Mouse (Mus musculus) spleen, adult 2 months (tissue): Measurements from ENCODE around the gene March5. TPM values are rescaled to one million over a fixed set of nuclear protein-coding genes. Genes with fewer than 3 reads are reported as not detected.
"Not testable (repeated sequence)": the region's sequence is repeated elsewhere in the genome, so short reads cannot be mapped to it uniquely, and the experiment has no call there.

ENCODE experiments used
- DNase-seq, 2 experiments: peaks; one replicate each; pipeline versions ENCODE4 v3.0.0 to v3.0.0-alpha.2; 2012 to 2021; ENCODE audit warnings: low spot score in 2 of 2, low read depth in 1 of 2
- H3K27ac ChIP-seq: fragments of 200-500 bp; 2 replicates; pipeline ENCODE4 v1.5.1; 2012; ENCODE audit warnings: low read length, inconsistent platforms; ENCODE audit not compliant: insufficient read depth
- H3K27me3 ChIP-seq: fragments of 200-500 bp; 2 replicates; pipeline ENCODE4 v1.6.1; 2012; ENCODE audit warnings: mild to moderate bottlenecking, moderate library complexity, low read length, inconsistent platforms; ENCODE audit not compliant: control insufficient read depth, insufficient read depth
- H3K36me3 ChIP-seq: fragments of 200-500 bp; 2 replicates; pipeline ENCODE4 v1.6.1; 2012; ENCODE audit warnings: mild to moderate bottlenecking, low read length, inconsistent platforms; ENCODE audit not compliant: control insufficient read depth, insufficient read depth
- H3K4me1 ChIP-seq: fragments of 200-500 bp; 2 replicates; pipeline ENCODE4 v1.6.1; 2011; ENCODE audit warnings: inconsistent platforms; ENCODE audit not compliant: control insufficient read depth, insufficient read depth, insufficient read length
- H3K4me3 ChIP-seq: fragments of 200-500 bp; 2 replicates; pipeline ENCODE4 v1.5.1; 2011; ENCODE audit warnings: mild to moderate bottlenecking, inconsistent platforms; ENCODE audit not compliant: insufficient read depth, insufficient read length; ENCODE audit errors: extremely low read depth
- CTCF ChIP-seq: fragments of 200-500 bp; IDR thresholded peaks from 2 replicates; pipeline ENCODE4 v1.5.1; 2011; ENCODE audit warnings: mild to moderate bottlenecking, inconsistent platforms; ENCODE audit not compliant: insufficient read depth, insufficient read length, insufficient replicate concordance; ENCODE audit errors: extremely low read depth
- POLR2A ChIP-seq: fragments of 200-500 bp; IDR thresholded peaks from 2 replicates; pipeline ENCODE4 v1.6.1; 2011; ENCODE audit warnings: low read depth, low read length, inconsistent platforms
- WGBS: fragments of 180-500 bp; shearing (Covaris S2); methylation state at CpG from one replicate; pipeline ENCODE4 v1.1.7; 2018; 5-methylcytosine and 5-hydroxymethylcytosine counted together
- polyA plus RNA-seq: library from polyadenylated mRNA; depleted of rRNA; stranded (reverse); fragments of >200 nt; gene quantifications from 2 replicates; pipeline ENCODE4 v1.2.3, GENCODE M21; 2012

March5 gene
- polyA plus RNA-seq, 1 experiment, result 21.2 TPM

DNA sequence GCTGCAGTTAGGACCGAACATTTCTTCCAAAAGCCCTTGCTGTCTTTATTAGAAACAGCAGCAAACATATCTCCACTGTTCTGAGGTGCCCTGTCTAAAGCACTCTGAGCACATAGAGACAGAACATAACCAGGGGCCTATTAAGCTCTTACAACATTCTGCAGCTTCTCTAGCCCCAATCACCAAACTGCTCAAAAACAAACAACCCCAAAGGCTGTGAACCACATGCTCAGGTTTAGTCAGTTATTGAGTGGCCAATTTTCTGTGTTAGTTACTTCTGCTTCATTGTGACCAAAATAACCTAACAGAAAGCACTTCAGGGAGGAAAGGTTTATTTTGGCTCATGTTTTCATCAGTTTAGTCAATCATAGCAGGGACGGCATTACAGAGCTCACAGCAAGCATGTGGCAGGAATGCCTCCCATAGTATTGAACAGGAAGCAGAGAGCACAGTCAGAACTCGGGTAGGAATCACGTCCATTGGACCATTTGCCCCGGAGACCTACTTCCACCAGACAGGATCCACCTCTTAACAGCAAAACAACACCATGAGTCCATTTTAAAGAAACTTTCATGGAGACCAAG, 14.8 kb upstream of the March5 start:
- Histone ChIP-seq H3K4me3 (no peak overlapping the region), H3K27ac (no peak overlapping the region), H3K36me3 (no peaks in the 10 kb centered on the region), H3K4me1 (no peaks in the 10 kb centered on the region), H3K27me3 (no peaks in the 10 kb centered on the region)
- no peak for DNase-seq
- WGBS, result 81% methylated on average over 5 of the region's 5 CpGs
- TF ChIP-seq POLR2A (no peak), CTCF (no peak)

DNA sequence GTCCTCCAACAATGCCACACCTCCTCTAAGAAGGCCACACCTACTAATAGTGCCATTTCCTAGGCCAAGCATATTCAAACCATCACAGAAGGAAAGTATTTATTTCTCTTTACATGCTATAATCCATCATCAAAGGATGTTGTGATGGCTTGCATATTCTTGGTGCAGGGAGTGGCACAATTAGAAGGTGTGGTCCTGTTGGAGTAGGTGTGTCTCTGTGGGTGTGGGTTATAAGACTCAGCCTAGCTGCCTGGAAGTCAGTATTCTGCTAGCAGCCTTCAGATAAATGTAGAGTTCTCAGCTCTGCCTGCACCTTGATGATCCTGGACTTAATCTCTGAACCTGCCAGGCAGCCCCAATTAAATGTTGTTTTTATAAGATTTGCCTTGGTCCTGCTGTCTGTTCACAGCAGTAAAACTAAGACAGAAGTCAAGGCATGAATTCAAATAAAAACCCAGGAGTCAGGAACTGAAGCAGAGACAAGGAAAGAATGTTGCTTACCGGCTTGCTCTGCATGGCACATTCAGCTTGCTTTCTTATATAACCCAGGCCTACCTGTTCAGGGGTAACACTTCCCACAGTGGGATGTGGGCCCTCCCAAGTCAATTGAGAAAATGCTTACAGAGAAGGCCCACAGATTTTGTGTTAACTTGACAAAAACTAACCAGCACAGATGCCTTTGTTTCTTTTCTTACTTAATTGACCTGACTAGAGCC, 9.0 kb upstream of the March5 start:
- no peaks in the 10 kb centered on the region for H3K36me3 ChIP-seq

DNA sequence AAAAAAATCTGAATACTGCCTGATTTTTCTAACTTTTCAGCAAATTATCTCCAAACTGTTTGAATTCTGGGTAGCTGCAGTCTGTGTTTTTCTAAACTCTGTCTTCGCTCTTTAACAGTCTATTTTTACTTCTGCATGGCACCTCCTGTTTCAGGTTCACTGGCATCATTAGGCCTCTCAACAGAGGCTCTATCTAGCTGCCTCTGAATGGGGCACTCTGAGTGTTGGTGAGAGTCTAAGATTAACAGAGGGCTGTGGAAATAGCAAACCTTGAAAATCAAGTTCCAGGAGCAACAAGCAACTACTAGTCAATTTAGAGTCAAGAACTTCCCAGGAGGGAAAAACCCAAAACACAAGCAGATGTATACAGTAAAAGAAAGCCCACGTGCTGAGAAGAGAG, 7.5 kb upstream of the March5 start:
- TF ChIP-seq CTCF, result no peak
- no peak for TF ChIP-seq POLR2A
- DNase-seq, result no peak
- Histone ChIP-seq H3K4me3 (no peak overlapping the region), H3K27me3 (no peaks in the 10 kb centered on the region), H3K27ac (no peak overlapping the region), H3K36me3 (no peaks in the 10 kb centered on the region), H3K4me1 (no peaks in the 10 kb centered on the region)
- 87% methylated on average over 2 of the region's 2 CpGs for WGBS

More for the DNA sequence above, 9.0 kb upstream of the March5 start:
- no peaks in the 10 kb centered on the region for H3K27me3 ChIP-seq
- WGBS, result 94% methylated on average over 1 of the region's 1 CpGs
- no peak overlapping the region for H3K27ac ChIP-seq
- H3K4me1 ChIP-seq, result no peaks in the 10 kb centered on the region
- no peak overlapping the region for H3K4me3 ChIP-seq
- no peak for DNase-seq
- TF ChIP-seq CTCF, result no peak
- no peak for TF ChIP-seq POLR2A

DNA sequence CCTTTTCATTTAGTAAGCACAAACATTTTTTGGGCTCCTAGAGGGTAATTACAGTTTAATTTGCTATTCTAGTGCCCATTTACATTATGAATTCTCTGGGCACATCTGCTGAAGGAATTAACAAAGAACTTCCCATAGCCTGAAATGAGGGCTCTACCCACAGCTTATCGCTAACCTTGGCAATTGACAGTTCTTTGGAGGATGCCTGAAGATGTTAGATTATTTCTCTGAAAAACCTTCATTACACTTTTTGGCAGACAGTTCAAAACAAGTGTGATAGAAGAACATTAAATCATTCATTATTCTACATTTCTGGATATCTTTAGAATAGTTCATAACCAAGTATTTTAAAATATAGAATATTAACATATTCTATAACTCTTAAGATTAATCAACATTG, 4.0 kb upstream of the March5 start:
- no peak for TF ChIP-seq CTCF
- no peak for TF ChIP-seq POLR2A
- H3K27me3 ChIP-seq, result peaks cover 3% of the 10 kb centered on the region
- H3K4me3 ChIP-seq, result no peak overlapping the region
- DNase-seq, result no peak
- H3K36me3 ChIP-seq, result no peaks in the 10 kb centered on the region
- no peaks in the 10 kb centered on the region; the same call in none of the 2 replicates for H3K4me1 ChIP-seq
- 86% methylated on average over 1 of the region's 1 CpGs for WGBS
- no peak overlapping the region for H3K27ac ChIP-seq

DNA sequence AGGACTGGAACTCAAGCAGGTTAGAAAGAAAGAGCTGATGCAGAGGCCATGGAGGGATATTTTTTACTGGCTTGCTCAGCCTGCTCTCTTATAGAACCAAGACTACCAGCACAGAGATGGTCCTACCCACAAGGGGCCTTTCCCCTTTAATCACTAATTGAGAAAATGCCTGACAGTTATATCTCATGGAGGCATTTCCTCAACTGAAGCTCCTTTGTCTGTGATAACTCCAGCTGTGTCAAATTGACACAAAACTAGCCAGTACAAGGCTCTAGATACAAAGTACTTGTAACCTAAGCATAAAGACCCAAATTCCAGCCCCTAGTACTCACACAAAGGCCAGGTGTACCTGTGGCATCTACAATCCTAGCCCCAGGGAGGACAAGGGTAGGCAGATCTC, 2.2 kb upstream of the March5 start:
- H3K36me3 ChIP-seq, H3K4me1 ChIP-seq, H3K27ac ChIP-seq, H3K4me3 ChIP-seq, H3K27me3 ChIP-seq, DNase-seq: not testable (repeated sequence)

DNA sequence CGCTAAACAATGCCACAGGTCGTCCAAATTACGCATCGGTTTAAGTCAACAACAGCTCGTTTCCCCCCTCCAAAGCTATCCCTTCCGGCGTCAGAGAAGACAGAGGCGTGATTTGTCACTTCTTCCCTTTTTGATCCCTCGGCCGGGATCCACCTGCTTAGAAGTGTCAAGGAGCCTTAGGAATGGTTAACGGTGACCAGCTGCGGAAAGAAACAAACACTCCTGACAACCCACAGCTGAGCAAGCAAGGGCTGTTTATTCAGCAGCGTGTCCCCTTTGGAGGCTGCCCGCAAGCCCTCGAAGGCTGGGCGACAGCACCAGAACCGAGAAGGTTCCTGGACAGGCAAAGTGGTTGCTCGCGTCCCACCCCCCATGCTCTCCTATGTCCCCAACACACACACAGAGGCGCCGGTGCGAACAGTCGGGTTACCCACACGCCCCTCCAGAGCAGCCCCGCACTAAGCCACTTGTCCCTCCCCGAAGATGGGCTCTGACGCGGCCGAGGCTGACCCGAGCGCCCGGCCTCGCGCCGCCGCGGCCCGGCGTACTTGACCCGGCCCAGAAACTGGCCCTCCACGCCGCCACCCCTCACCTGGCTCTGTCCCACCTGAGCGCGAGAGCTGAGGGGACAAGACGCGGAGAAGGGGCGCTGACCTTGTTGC, 571 bp upstream of the March5 start:
- peak; percentile 3 to 25 for DNase-seq
- no peak for TF ChIP-seq POLR2A
- TF ChIP-seq CTCF, result no peak
- peak overlapping the region; percentile 87 for H3K4me3 ChIP-seq
- whole genome bisulfite sequencing, result under 1% methylated on average over 47 of the region's 47 CpGs
- no peaks in the 10 kb centered on the region; the same call in none of the 2 replicates for H3K4me1 ChIP-seq
- H3K27me3 ChIP-seq, result peaks cover 3% of the 10 kb centered on the region
- H3K27ac ChIP-seq, result peak overlapping the region; percentile 82
- H3K36me3 ChIP-seq, result no peaks in the 10 kb centered on the region
